Mouse (Mus musculus) embryonic facial prominence, embryonic 10.5 days (tissue): ENCODE measurements around the gene Necab2. TPM values are rescaled to one million over a fixed set of nuclear protein-coding genes. Genes with fewer than 3 reads are reported as not detected.

ENCODE experiments used
- DNase-seq: peaks from one replicate; pipeline ENCODE4 v3.0.0-alpha.2; 2017; ENCODE audit warnings: low spot score
- H3K27ac ChIP-seq: fragments of 300-500 bp; sonication (generic); replicated peaks from 2 replicates; pipeline ENCODE4 v1.5.1; 2016; ENCODE audit warnings: mild to moderate bottlenecking
- H3K27me3 ChIP-seq: fragments of 300-500 bp; sonication (generic); replicated peaks from 2 replicates; pipeline ENCODE4 v1.6.1; 2016; ENCODE audit warnings: low read depth, mild to moderate bottlenecking; ENCODE audit not compliant: poor library complexity, severe bottlenecking
- H3K36me3 ChIP-seq: fragments of 300-500 bp; sonication (generic); replicated peaks from 2 replicates; pipeline ENCODE4 v1.6.1; 2016; ENCODE audit warnings: mild to moderate bottlenecking, moderate library complexity
- H3K4me1 ChIP-seq: fragments of 300-500 bp; sonication (generic); 2 replicates; pipeline ENCODE4 v1.6.1; 2016
- H3K4me3 ChIP-seq: fragments of 300-500 bp; sonication (generic); 2 replicates; pipeline ENCODE4 v1.5.1; 2016; ENCODE audit warnings: mild to moderate bottlenecking, moderate library complexity
- H3K9me3 ChIP-seq: fragments of 300-500 bp; sonication (generic); 2 replicates; pipeline ENCODE4 v1.6.1; 2016; ENCODE audit warnings: mild to moderate bottlenecking
- WGBS: fragments of 180-500 bp; shearing (Covaris S2); methylation state at CpG from one replicate; pipeline ENCODE4 v1.1.7; 2016; 5-methylcytosine and 5-hydroxymethylcytosine counted together
- polyA plus RNA-seq: library from polyadenylated mRNA; unstranded; fragments of >200 nt; fragmentation: Nextera tagmentation; extraction: Ambion mirVana; gene quantifications from 2 replicates; pipeline ENCODE4 v1.2.1, GENCODE M21; 2016

The Necab2 gene
- polyA plus RNA-seq, 1 experiment from 2014 or later: 8.8 TPM

DNA sequence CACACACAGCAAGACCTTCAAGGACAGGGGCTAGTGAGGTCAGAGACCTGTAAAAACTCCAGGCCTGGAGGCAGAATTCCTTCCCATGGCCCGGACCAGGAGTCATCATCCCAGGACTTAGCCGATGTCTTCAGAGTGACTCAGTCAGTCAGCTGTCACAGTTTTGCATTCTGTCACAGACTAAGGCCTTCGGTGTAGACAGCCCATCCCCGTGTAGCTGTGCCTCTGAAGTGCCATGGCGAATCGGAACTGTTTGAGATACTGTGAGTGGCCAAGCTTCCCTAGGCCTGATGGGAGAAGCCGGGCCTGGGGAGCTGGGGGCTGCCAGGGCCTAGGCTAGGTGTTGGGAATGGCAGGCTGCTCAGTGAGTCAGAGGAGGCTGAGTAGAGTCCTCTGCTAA, 15.8 kb upstream of the Necab2 start:
- no peak overlapping the region for H3K4me3 ChIP-seq
- 82% methylated on average over 7 of the region's 7 CpGs for WGBS
- no peaks in the 10 kb centered on the region for H3K36me3 ChIP-seq
- DNase-seq: no peak
- H3K9me3 ChIP-seq: no peaks in the 10 kb centered on the region
- H3K4me1 ChIP-seq: peaks cover 35% of the 10 kb centered on the region
- no peaks in the 10 kb centered on the region for H3K27me3 ChIP-seq
- no peak overlapping the region for H3K27ac ChIP-seq

GRCm38 (mm10) chr8:119432372-119432771, 14.1 kb upstream of the Necab2 start:
- 36% methylated on average over 3 of the region's 3 CpGs for WGBS
- no peak for DNase-seq
- Histone ChIP-seq H3K27me3 (0 out of 2 replicates have a peak, but pooled peaks cover 6% of the 10 kb centered on the region), H3K4me3 (no peak overlapping the region), H3K9me3 (no peaks in the 10 kb centered on the region), H3K4me1 (peaks cover 42% of the 10 kb centered on the region), H3K27ac (no peak overlapping the region), H3K36me3 (no peaks in the 10 kb centered on the region)

- no peak within 1 kb of the TSS for H3K27ac ChIP-seq
These were observed 12.8 kb upstream of the Necab2 start, which contains the start of gene Osgin1 for GRCm38 (mm10) chr8:119433582-119434174. TSS of gene Osgin1 (plus strand) at chr8:119434124.

GRCm38 (mm10) chr8:119434569-119434968, 11.9 kb upstream of the Necab2 start:
- no peak overlapping the region for H3K27ac ChIP-seq
- H3K9me3 ChIP-seq: no peaks in the 10 kb centered on the region
- peaks cover 51% of the 10 kb centered on the region for H3K4me1 ChIP-seq
- no peaks in the 10 kb centered on the region for H3K36me3 ChIP-seq
- H3K4me3 ChIP-seq: no peak overlapping the region
- no peak for DNase-seq
- peaks cover 6% of the 10 kb centered on the region; the same call in 1 of the 2 replicates for H3K27me3 ChIP-seq
- 81% methylated on average over 6 of the region's 6 CpGs for WGBS

More at GRCm38 (mm10) chr8:119433582-119434174, 12.8 kb upstream of the Necab2 start, which contains the start of gene Osgin1:
- Histone ChIP-seq H3K9me3 (no peaks in the 10 kb centered on the region), H3K4me1 (peaks cover 42% of the 10 kb centered on the region), H3K27me3 (0 out of 2 replicates have a peak, but pooled peaks cover 6% of the 10 kb centered on the region), H3K4me3 (no peak within 1 kb of the TSS), H3K36me3 (no peaks in the 10 kb centered on the region)
- no peak for DNase-seq
- 89% methylated on average over 13 of the region's 13 CpGs for WGBS

GRCm38 (mm10) chr8:119435527-119435926, 11.0 kb upstream of the Necab2 start:
- WGBS: 83% methylated on average over 7 of the region's 7 CpGs
- H3K27ac ChIP-seq: no peak overlapping the region
- H3K4me3 ChIP-seq: no peak overlapping the region
- no peaks in the 10 kb centered on the region for H3K36me3 ChIP-seq
- no peak for DNase-seq
- H3K4me1 ChIP-seq: peaks cover 55% of the 10 kb centered on the region
- peaks cover 6% of the 10 kb centered on the region; the same call in 1 of the 2 replicates for H3K27me3 ChIP-seq
- H3K9me3 ChIP-seq: no peaks in the 10 kb centered on the region

DNA sequence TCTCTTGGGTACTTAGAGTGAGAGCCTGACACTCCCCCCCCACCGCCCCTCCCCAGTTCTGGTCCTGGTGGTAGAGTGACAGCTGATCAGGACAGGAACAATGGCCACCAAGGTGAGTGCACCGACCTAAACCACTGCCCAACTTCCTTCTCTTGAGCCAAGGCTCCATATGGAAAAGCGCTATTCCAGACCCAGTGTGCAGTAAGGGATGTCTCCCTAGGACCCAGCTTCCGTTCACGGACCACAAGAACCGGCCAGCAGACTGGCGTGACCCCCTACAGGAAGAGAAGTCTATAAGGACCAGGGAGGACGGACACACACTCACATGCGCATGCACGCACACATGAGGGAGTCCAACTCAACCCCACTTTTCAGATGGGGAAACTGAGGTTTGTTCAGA, 10.2 kb upstream of the Necab2 start:
- DNase-seq: no peak
- no peak overlapping the region for H3K27ac ChIP-seq
- 88% methylated on average over 10 of the region's 10 CpGs for WGBS
- no peak overlapping the region for H3K4me3 ChIP-seq
- H3K27me3 ChIP-seq: peaks cover 11% of the 10 kb centered on the region
- H3K36me3 ChIP-seq: no peaks in the 10 kb centered on the region
- peaks cover 59% of the 10 kb centered on the region for H3K4me1 ChIP-seq
- H3K9me3 ChIP-seq: no peaks in the 10 kb centered on the region

DNA sequence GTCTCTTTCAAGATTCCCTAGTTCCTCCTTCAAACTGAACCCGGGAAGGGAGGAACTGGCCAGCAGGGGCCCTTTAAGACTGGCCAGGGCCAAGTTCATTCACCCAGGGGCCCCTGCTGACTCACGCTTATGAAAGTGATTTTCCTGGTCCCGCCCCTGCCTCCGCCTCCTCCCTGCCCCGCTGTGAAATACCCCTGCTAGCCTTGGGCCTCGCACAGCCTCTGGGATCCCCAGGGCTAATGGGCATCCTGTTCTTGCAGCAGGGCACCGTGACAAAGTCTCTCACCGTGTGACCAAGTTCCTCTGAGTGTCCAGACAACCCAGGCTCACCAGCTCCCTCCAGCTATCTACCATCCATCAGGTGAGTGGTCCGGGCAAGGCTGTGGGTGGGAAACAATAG, 9.6 kb upstream of the Necab2 start:
- Histone ChIP-seq H3K9me3 (no peaks in the 10 kb centered on the region), H3K4me1 (peaks cover 59% of the 10 kb centered on the region), H3K27me3 (peaks cover 17% of the 10 kb centered on the region), H3K27ac (peak overlapping the region; percentile 31; the same call in 1 of the 2 replicates), H3K4me3 (no peak overlapping the region), H3K36me3 (no peaks in the 10 kb centered on the region)
- peak; percentile 40 for DNase-seq
- WGBS: 24% methylated on average over 9 of the region's 9 CpGs

- Histone ChIP-seq H3K4me3 (no peak overlapping the region), H3K36me3 (no peaks in the 10 kb centered on the region), H3K9me3 (no peaks in the 10 kb centered on the region), H3K27me3 (peaks cover 23% of the 10 kb centered on the region), H3K27ac (no peak overlapping the region), H3K4me1 (peaks cover 54% of the 10 kb centered on the region)
- no peak for DNase-seq
- 78% methylated on average over 11 of the region's 11 CpGs for WGBS
These were observed 9.0 kb upstream of the Necab2 start for GRCm38 (mm10) chr8:119437506-119437905.

- DNase-seq: no peak
- H3K36me3 ChIP-seq: no peaks in the 10 kb centered on the region
- H3K27ac ChIP-seq: no peak overlapping the region
- H3K4me1 ChIP-seq: peaks cover 49% of the 10 kb centered on the region
- 79% methylated on average over 6 of the region's 6 CpGs for WGBS
- no peak overlapping the region for H3K4me3 ChIP-seq
- peaks cover 29% of the 10 kb centered on the region for H3K27me3 ChIP-seq
- no peaks in the 10 kb centered on the region for H3K9me3 ChIP-seq
These were observed 7.6 kb upstream of the Necab2 start for GRCm38 (mm10) chr8:119438876-119439275.

GRCm38 (mm10) chr8:119439424-119439823, 7.1 kb upstream of the Necab2 start:
- no peak overlapping the region for H3K4me3 ChIP-seq
- peak overlapping the region; percentile 35 for H3K27ac ChIP-seq
- no peaks in the 10 kb centered on the region for H3K9me3 ChIP-seq
- WGBS: 91% methylated on average over 2 of the region's 2 CpGs
- DNase-seq: no peak
- no peaks in the 10 kb centered on the region for H3K36me3 ChIP-seq
- H3K4me1 ChIP-seq: peaks cover 49% of the 10 kb centered on the region
- peaks cover 30% of the 10 kb centered on the region for H3K27me3 ChIP-seq

DNA sequence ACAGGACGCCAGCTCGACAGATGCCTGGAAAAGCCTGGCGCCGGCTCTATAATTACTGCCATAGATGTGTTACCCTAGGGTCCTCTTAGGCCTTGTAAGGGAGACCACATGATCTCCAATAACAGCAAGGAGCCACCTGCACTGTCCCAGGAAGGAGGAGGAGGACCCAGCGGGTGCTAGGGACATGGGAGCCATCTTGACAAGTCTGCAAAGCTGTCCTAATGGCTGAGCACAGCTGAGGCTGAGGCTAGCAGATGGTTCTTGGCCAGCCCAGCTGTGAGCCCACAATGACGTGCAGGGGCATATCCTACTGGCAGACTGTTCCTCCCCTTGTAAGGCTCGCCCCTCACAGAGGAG, 6.6 kb upstream of the Necab2 start:
- no peak overlapping the region; the same call in 1 of the 2 replicates for H3K27ac ChIP-seq
- H3K4me3 ChIP-seq: 0 out of 2 replicates have a peak overlapping the region, but pooled peaks have one; percentile 37
- H3K9me3 ChIP-seq: no peaks in the 10 kb centered on the region
- H3K4me1 ChIP-seq: peaks cover 49% of the 10 kb centered on the region
- no peak for DNase-seq
- no peaks in the 10 kb centered on the region for H3K36me3 ChIP-seq
- WGBS: 55% methylated on average over 7 of the region's 7 CpGs
- peaks cover 34% of the 10 kb centered on the region for H3K27me3 ChIP-seq

DNA sequence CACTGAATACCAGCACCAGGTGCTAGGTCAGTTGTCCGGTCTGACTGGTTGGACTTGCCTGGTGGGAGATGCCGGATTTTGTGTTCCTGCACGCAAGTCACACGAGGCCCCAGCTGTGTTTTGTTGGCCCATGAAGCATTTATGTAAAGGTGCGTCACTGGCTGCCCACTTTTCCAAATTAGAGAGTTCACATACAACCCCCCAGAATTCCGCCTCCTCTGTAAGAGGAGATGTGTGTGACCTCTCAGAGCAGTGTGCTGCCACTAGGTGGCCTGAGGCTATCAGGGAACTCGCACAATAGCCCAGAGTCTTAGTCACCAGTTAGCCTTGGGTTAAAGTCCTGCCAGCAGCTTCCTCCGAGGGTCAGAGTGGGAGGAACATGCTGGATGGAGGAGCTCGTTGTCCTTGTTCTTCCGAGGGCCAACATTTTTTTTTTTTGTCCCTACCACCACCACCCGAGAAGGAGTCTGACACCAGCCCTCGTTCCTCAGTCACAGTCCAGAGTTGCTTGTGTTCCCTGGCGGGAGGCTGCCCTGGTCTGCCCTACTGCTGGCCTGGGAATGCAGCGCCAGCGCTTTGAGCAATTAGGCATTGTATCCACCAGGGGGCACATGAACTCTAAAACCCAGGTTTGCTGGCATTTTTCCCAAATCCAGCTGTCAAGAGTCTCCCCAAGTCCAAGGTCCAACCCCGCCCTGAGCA, 6.1 kb upstream of the Necab2 start:
- H3K4me3 ChIP-seq: peak overlapping the region; percentile 37
- 12% methylated on average over 16 of the region's 16 CpGs for WGBS
- peaks cover 49% of the 10 kb centered on the region for H3K4me1 ChIP-seq

GRCm38 (mm10) chr8:119440952-119441270, 5.6 kb upstream of the Necab2 start:
- Histone ChIP-seq H3K4me3 (peak overlapping the region; percentile 37; the same call in 1 of the 2 replicates), H3K27me3 (peaks cover 45% of the 10 kb centered on the region), H3K4me1 (peaks cover 53% of the 10 kb centered on the region), H3K27ac (0 out of 2 replicates have a peak overlapping the region, but pooled peaks have one; percentile 21), H3K36me3 (no peaks in the 10 kb centered on the region), H3K9me3 (no peaks in the 10 kb centered on the region)
- 53% methylated on average over 1 of the region's 1 CpGs for WGBS
- DNase-seq: no peak

More for the DNA sequence above, 6.1 kb upstream of the Necab2 start:
- H3K27me3 ChIP-seq: peaks cover 40% of the 10 kb centered on the region
- H3K9me3 ChIP-seq: no peaks in the 10 kb centered on the region
- DNase-seq: peak; percentile 85
- H3K36me3 ChIP-seq: no peaks in the 10 kb centered on the region
- peak overlapping the region; percentile 62 for H3K27ac ChIP-seq
